Comparison of ENCODE assay signal across 17 mouse cellular contexts in genomic region chr10:96595435-96596132, GRCm38 (mm10). TPM values are rescaled to one million over a fixed set of nuclear protein-coding genes. Genes with fewer than 3 reads are reported as not detected.
A peak's percentile ranks its signal among the peaks of the same experiment; 100 is the strongest.
DNase-seq lines count a peak whose midpoint lies in the region; ATAC-seq lines count a peak whose summit lies in the region.
"Had no signal": no experiment of that assay in that cellular context is flagged by ENCODE, and none has a peak within 500 bp of the region (broad histone marks: within the 10 kb centered on the region; RNA-seq: fewer than 3 reads in every experiment).

No protein-coding gene starts in this region.

- DNase-seq in spleen, adult 18-20 months = peak; percentile 30 to 41
- DNase-seq in spleen, postnatal 10 days (ENCODE audit: low spot score in 2 of 2) = no peak
- DNase-seq in B cell, adult 2 months = peak; percentile 59
- DNase-seq in left cerebral cortex, adult 11 months (ENCODE audit: low spot score) = no peak
- DNase-seq in layer of hippocampus, adult 18-20 months (ENCODE audit: low spot score in 2 of 2) = no peak
- no peak for DNase-seq in urinary bladder, postnatal 14 days (ENCODE audit: low spot score)
- DNase-seq: adrenal gland, adult 8-10 months; adrenal gland, postnatal 36 days; cerebellum, adult 2 months; cerebellum, postnatal 10 days; embryo, embryonic 11 days; gastrocnemius, postnatal 36 days; heart, adult 18-20 months; heart, postnatal 14 days had no signal

- ATAC-seq in hematopoietic stem cell, adult 5-6 weeks (replicated peaks in 1 of 2; ENCODE audit: insufficient read depth in 1 of 2, low FRiP score in 2 of 2, low TSS enrichment in 1 of 2, low read depth in 1 of 2, poor library complexity in 2 of 2, severe bottlenecking in 2 of 2) = peak; percentile 73
- ATAC-seq in neutrophil, adult 5-6 weeks (ENCODE audit: extremely low read depth, insufficient number of reproducible peaks, low FRiP score, poor library complexity, severe bottlenecking) = peak; percentile 37; the same call in 1 of the 2 replicates
- ATAC-seq: forebrain, embryonic 15.5 days had no signal

RNA-seq across cellular contexts. Expression of gene Btg1, which starts 21.2 kb away (rescaled TPM):
- 75.4 and 78.5 TPM in 2 replicates for total RNA-seq in hematopoietic stem cell, adult 5-6 weeks (2017)
- total RNA-seq in neutrophil, adult 5-6 weeks (2017) = 996 and 1,066 TPM in 2 replicates
- 10 to 100 TPM; 56.3 to 60.6 TPM for total RNA-seq in layer of hippocampus, adult 18-20 months (2021)

Comparison
In these comparisons a context has a peak if more than half of its experiments do, and no peak if none do; other contexts are left out.
1. DNase-seq: peak in spleen, adult 18-20 months (2 of 2) and B cell, adult 2 months (2 of 2); none in spleen, postnatal 10 days (0 of 2), left cerebral cortex, adult 11 months (single experiment), layer of hippocampus, adult 18-20 months (0 of 2) and urinary bladder, postnatal 14 days (single experiment).
2. RNA of gene Btg1, which starts 21.2 kb away (total RNA-seq): 996 to 1,066 TPM in neutrophil, adult 5-6 weeks; 75.4 to 78.5 TPM in hematopoietic stem cell, adult 5-6 weeks and 56.3 to 60.6 TPM in layer of hippocampus, adult 18-20 months; every median in the first group is over 10 times any median in the second.